ENCODE assay signal across 8 mouse cellular contexts in genomic region chr2:92433578-92434374, GRCm38 (mm10). TPM values are rescaled to one million over a fixed set of nuclear protein-coding genes. Genes with fewer than 3 reads are reported as not detected.
A peak's percentile ranks its signal among the peaks of the same experiment; 100 is the strongest.
DNase-seq lines count a peak whose midpoint lies in the region; ATAC-seq and TF ChIP-seq lines count a peak whose summit lies in the region.

TSS of gene Cry2 (minus strand) at chr2:92434043.

- H3K4me1 ChIP-seq in hindbrain, postnatal 0 days (ENCODE audit: insufficient read depth, low read length) = peaks cover 25% of the 10 kb centered on the region

- H3K9me3 ChIP-seq in hindbrain, postnatal 0 days (ENCODE audit: low read length) = no peaks in the 10 kb centered on the region

- WGBS in hindbrain, postnatal 0 days = under 1% methylated on average over 65 of the region's 76 CpGs

- peak; percentile 99 for DNase-seq in ZHBTc4 (ENCODE audit: low read depth, low spot score)
- DNase-seq in gastrocnemius, adult 2 months = peak; percentile 99
- DNase-seq in hindbrain, postnatal 0 days (ENCODE audit: low spot score) = peak; percentile 99
- peak; percentile 98 to 99 for DNase-seq in left cerebral cortex, adult 2 months (ENCODE audit: extremely low spot score in 1 of 2, low spot score in 2 of 2)
- peak; percentile 99 for DNase-seq in right cerebral cortex, adult 2 months (ENCODE audit: low spot score in 2 of 2)
- DNase-seq in urinary bladder, postnatal 14 days (ENCODE audit: low spot score) = peak; percentile 99

- peak within 1 kb of the TSS; percentile 90 for H3K9ac ChIP-seq in hindbrain, postnatal 0 days (replicated peaks; ENCODE audit: low read length)

- peak within 1 kb of the TSS; percentile 95 for H3K4me2 ChIP-seq in hindbrain, postnatal 0 days (ENCODE audit: low read depth, low read length)

- intact Hi-C loops in gastrocnemius, adult 2 months (cut with DNase I) = no loop called here
- intact Hi-C loops in left cerebral cortex, adult 2 months (cut with DNase I) = loop anchor here (1.0 to 5.0 kb wide), 3 partner anchors 58 to 371 kb away; no protein-coding TSS in a partner anchor

- H3K27me3 ChIP-seq in hindbrain, postnatal 0 days (ENCODE audit: insufficient read depth, low read length) = no peaks in the 10 kb centered on the region

- peak within 1 kb of the TSS; percentile 84 for H3K4me3 ChIP-seq in gastrocnemius, adult 2 months
- H3K4me3 ChIP-seq in hindbrain, postnatal 0 days (ENCODE audit: low read length) = peak within 1 kb of the TSS; percentile 97
- peak within 1 kb of the TSS; percentile 97 for H3K4me3 ChIP-seq in left cerebral cortex, adult 2 months

- H3K27ac ChIP-seq in gastrocnemius, adult 2 months = peak within 1 kb of the TSS; percentile 97
- peak within 1 kb of the TSS; percentile 90 for H3K27ac ChIP-seq in hindbrain, postnatal 0 days
- peak within 1 kb of the TSS; percentile 96 for H3K27ac ChIP-seq in left cerebral cortex, adult 2 months

- peak; percentile 94 for ATAC-seq in common myeloid progenitor, adult 5-6 weeks (replicated peaks; ENCODE audit: low read depth, poor library complexity, severe bottlenecking)
- ATAC-seq in hindbrain, postnatal 0 days = peak; percentile 98
- ATAC-seq in megakaryocyte, adult 5-6 weeks (ENCODE audit: poor library complexity, severe bottlenecking) = peak; percentile 91

- no peaks in the 10 kb centered on the region for H3K36me3 ChIP-seq in hindbrain, postnatal 0 days (ENCODE audit: insufficient read depth, low read length)

- TF ChIP-seq CTCF in gastrocnemius, adult 2 months (IDR thresholded peaks at IDR 0.05) = no peak
- TF ChIP-seq CTCF in hindbrain, postnatal 0 days (IDR thresholded peaks at IDR 0.05; ENCODE audit: low read depth) = no peak
- TF ChIP-seq CTCF in left cerebral cortex, adult 2 months (IDR thresholded peaks at IDR 0.05) = no peak; the same call in 1 of the 2 replicates

RNA-seq across cellular contexts. Expression of gene Cry2, which starts in this region (rescaled TPM):
- 11.2 and 12.6 TPM in 2 replicates for total RNA-seq in common myeloid progenitor, adult 5-6 weeks (2017)
- total RNA-seq in gastrocnemius, adult 2 months (2021) = 10 to 100 TPM; 12.5 to 26.8 TPM
- 43.8 and 45.5 TPM in 2 replicates for total RNA-seq in hindbrain, postnatal 0 days (2014; rRNA removed)
- polyA plus RNA-seq in hindbrain, postnatal 0 days (2015; fragmentation: Nextera tagmentation; extraction: Ambion mirVana) = 50.6 and 52.0 TPM in 2 replicates
- 100 to 1,000 TPM; 126 to 129 TPM for total RNA-seq in left cerebral cortex, adult 2 months (2021)
- 3.5 and 4.1 TPM in 2 replicates for total RNA-seq in megakaryocyte, adult 5-6 weeks (2015)
- total RNA-seq in megakaryocyte, adult 5-6 weeks (2017) = 3.2 and 4.3 TPM in 2 replicates

Comparison
In these comparisons a context has a peak if more than half of its experiments do, and no peak if none do; other contexts are left out.
1. Peak in every context shown above with its lines: DNase-seq, ATAC-seq, H3K4me3 ChIP-seq and H3K27ac ChIP-seq.